Mouse (Mus musculus) CD8-positive naive resting alpha-beta T cell, adult 2 months (primary cell): Measurements from ENCODE around the gene Lgr5.

Experiments used
- DNase-seq, 2 experiments: peaks; one replicate each; pipeline ENCODE4 v3.0.0; 2022; ENCODE audit warnings: low read depth in 2 of 2, low spot score in 2 of 2

Lgr5 gene

DNA sequence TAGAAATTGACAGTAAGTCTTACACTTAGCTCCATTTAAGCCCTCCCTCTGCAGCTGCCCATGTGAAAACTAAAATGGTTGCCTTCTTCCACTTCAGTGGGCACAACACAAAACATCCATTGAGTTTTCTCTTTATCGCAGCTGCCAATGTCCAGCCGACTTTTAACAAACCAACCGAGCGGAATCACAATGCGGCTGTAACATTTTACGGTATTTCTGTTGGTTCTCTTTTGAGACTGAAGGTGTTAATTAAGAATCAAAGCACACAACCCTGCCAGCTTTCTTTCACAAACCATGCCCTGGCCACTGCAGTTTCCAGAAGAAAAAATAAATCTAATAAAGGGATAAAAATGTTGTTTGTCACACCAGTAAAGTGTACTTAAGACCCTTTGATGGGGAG lies 16.3 kb downstream of the Lgr5 start:
- no peak for DNase-seq

DNA sequence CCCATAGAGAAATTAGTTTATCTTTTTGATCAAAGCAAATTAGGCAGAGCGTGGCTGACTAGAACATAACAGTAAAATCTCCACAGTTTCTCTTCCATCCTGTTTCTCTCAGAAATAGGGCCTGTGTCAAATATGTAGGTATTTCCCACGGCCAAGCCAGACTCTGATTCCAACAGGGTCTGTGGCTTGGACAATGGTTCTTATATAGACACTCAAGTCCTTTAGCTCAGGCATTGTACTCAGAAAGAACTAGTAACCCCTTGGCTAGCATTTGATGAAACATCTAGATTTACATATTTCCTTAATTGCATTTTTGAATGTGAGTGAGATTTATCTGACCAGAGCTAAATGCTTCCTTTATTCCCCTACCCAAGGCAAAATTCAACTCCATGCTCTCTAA lies 17.0 kb downstream of the Lgr5 start:
- no peak for DNase-seq

DNA sequence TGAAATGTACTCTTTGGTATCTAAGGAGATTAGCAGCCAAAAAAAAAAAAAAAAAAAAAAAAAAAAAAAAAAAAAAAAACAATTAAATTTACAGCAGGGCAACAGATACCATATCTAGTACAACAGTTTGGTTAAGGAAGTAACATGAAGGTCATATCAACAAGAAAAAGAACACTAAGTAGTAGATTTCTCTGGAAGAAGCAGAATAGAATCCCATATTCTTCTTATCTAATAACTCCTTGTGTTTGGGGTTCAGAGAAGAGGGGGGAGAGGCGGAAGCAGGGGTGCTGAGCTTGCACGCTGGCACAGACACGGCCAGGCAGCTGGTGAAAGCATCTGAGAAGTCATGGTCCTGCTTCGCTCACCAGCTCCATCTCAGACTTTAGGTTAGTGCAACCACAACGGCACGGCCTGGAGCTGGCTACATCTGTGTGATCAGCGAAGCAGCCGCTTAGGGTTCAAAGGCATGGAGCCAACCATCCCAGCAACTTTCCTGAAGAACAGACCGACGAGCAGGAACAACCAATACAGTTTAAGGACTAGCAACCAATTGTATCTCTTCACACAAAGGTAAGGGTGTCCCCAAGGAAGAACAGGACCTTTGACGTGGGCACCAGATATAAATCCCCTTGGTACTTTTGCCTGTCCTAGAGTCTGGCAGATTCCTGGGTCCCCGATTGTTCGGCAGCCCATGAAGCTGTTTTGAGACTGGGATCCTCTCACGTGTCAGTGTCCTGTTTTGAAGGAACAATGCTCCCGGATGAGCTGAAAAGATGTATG lies 17.7 kb downstream of the Lgr5 start, which contains the start of gene A930009A15Rik:
Gene A930009A15Rik (plus strand): TSS at position 275 of the 780 bp plus-strand sequence.
- no peak for DNase-seq

DNA sequence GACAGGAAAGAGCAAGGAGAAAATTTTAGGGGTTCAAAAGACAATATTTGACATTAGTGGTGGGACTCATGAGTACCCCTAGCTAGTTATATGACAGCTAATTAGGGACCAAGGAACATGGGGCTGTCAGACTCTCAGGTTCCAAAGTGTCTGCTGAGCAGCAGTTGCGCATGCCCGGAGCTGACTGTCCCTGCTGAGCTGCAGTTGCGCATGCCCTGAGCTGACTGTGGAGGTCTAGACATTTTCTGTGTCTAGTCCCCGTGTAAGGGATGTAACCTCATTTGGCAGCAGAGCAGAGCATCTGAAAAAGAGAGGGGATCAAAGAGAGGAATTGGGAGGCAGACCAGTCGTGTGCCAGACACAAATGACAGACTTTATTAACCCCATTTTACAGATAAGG lies 23.6 kb downstream of the Lgr5 start:
- no peak for DNase-seq

DNA sequence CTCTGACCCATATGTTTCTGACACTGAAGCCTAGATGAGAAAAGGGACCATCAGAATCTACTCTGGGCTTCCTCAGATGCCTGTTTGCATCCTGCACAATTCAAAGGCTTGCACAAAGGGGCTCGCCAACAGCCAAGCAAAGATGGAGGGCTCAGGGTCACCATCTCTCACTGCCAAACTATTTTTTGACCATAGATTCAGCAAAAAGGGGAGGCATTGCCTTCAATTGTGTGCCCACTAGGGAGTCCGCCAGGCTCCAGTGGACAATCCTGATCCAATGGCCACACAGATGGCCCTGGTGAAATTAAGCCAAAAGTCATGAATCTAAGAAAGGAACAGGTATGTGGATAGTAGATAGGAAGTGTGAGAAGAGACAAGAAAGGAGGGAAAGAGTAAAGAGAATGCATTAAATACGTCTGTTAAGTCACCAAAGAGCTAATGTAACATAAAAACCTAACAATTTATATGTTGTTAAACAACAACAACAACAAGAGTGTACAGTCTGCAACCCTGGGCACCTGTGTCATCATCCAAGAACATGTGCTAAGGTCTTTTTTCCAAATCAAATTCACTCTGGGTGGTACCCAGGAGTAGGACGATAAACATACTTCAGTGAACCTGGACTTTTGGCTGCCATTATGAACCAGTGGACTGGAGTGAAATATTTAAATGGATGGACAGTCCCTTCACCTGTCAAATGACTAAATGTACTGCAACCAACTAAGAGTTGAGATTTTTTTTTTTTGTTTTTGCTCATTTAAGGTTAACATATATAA lies 24.5 kb downstream of the Lgr5 start:
- DNase-seq: no peak

DNA sequence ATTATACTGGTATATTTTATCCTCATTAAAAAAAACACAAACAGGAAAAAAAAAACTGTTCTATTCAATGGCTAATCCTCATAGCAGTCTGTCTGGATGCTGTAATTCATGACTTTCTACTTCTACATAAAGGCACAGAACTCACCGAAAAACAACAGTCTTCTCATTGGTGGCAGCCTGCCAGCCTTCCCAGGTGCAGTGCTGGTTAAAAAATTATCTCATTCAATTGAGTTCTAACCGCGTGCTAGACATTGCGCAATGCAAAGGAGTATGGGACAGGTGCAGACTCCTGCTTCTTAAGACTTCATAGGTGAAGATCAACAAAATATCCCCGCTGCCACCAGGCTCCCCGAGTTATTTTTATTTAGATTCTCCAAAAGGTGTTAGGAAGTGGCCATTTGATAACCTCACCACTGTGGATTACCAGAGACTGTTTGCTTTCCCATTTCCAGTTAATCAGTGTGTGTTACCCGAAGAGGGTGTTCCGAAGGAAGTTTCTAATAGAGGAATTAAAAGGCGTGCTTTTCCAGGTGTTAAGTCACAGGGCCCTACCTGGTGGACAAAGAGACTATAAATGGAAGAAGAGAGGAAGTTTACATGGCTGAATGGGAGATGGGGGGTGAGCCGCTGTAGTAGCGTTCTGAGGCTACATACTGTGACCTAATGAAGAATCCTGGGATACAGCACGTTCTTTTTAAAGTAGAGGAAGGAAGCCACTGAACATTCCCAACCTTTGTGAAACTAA lies 26.3 kb downstream of the Lgr5 start:
- no peak for DNase-seq

DNA sequence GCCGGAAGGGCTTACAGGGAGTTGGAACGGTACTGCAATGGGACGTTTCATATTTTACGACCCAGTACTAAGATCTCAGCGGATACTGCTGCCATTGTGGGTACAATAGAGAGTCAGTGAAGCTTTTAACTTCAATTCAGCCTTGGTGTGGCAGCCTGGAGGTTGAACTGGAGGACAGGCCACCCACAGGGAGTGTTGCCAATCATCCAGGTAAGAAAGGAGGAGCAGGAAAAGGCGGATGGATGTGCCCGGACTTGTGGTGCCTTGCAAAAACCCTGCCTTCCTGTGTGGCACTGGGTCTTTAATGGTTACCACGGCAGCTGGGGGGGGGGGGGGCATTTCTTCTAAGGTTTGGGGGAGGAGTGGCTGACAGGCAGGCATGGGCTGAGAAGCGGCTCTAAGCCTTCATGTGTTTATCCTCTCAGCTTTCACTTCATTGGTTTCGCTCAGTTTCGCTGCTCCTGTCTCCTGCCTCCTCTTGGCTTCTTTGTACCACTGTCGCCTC lies 30.8 kb downstream of the Lgr5 start:
- DNase-seq: no peak

DNA sequence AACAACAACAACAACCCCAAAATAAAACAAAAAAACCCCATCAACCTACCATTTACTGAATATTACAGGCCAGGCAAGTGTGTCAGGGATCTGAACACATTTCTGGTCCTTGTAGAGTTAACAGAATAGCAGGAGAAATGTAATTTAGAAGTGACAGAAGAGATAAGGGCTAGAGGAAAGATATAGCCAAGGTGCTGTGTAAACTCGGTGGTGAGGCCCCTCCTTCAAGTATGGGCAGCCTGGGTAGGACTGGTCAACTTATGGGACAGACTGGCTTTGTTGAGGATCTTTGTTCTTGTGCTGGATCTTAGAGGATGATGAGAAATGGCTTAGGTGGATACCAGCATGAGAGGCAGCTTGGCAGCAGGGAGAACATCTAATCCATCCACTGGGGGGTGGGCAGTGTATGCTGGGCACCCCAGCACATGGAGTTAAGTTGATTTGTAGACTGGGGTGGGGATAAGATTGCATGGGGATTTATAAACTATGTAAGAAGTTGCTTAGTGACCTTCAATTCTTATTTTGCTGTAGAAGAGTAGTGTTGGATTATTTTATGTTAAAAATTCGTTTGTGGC lies 32.3 kb downstream of the Lgr5 start:
- no peak for DNase-seq

DNA sequence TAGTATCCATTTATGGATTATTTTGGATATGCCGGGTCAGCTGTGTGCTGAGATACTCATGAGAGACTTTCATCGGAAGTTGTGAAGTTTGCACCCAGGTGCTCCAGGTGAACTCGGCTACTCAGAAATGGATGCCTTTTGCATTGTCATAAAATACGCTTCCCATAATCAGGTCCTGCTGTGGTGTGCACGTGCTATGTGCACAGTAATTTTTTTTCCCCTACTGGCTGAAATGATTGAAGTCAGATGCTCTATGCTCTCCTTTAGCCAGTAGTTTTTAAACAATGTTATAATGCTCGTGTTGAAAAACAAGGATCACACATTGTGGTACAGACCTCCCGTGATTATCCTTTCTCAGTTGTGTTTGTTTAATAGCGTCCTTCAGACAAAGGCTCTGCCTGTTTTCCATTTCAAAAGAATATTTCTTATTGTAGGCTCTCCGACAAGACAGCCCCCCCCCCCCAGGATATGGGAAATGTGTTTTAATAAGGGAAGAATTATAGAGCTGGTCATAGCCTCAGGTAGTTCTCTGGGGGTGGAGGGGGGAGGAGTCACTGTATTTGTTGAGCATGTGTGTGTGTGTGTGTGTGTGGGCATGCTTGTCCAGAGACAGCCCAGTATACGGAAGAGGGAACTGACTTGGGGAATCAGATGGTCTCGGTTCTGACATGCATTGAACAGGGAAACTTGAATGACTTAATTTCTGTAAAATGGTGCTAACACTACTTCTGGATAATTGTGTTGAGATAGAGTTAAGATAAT lies 34.0 kb downstream of the Lgr5 start:
- DNase-seq: no peak

DNA sequence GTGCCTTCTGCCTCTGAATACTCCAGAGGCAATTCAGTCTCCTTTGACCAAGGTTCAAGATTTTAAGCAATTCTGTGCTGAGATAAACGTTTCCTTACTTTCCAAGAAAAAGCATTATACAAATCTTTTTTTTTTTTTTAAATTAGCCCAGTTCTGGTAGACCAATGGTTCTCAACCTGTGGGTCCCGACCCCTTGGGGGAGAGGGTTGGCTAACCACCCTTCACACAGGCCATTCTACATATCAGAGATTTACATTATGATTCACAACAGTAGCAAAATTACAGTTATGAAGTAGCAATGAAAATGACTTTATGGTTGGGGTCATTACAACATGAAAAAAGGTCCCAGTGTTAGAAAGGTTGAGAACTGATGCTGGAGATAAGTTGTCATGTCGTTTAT lies 36.5 kb downstream of the Lgr5 start:
- no peak for DNase-seq

DNA sequence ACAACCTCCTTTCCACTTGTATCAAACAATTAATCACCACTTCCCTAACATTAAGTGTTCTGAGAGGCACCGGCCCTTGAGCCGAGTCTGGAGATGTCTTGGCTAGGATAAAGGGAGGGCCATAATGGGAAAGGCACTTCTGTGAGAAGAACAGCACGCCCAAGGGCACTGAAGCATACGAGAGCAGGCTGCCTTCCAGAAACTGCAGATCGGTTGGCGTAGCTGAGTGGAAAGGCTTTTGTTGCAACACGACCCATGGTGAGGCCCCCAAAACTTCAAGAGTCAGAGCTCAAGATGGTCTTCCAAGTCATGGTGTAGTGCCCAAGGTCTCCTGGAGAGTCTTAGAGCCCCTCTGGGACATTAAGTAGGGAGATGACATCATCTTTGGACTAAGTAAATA lies 37.3 kb downstream of the Lgr5 start:
- no peak for DNase-seq

DNA sequence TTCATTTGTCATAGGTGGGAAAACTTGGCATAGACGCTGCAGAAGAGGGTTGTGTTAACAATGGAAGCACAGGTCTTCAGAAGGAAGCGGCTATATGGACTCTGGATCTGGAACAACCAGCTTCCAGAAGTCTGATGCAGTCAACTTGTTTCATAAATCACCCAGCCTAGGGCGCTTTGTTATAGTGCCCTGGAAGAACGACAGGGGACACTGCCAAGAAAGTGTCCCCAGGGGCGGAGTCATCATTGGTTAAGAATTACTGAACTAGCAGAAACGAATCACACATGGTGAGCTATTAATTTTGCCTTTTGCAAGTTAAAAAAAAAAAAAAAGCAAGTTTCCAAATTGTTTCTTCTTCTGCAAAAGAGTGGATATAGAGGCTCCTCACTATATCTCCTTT lies 44.7 kb downstream of the Lgr5 start:
- no peak for DNase-seq

DNA sequence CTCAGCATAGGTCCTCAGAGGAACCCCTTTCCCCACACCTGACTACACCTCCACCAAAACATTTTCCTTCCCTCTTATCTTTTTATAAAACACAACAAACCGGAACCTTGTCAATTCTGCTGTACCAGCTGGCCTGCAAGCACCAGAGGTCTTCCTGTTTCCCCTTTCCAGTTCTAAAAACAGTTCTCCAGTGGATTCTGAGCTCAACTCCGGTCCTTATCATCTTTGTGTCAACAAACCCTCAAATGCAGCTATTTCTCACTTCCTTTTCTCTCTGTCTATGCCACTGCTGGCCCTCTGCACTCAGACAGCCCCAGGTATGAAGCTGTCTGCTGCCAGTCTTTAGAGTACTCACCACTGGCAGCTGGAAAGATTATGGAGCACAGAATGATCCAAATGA lies 56.8 kb downstream of the Lgr5 start:
- no peak for DNase-seq

DNA sequence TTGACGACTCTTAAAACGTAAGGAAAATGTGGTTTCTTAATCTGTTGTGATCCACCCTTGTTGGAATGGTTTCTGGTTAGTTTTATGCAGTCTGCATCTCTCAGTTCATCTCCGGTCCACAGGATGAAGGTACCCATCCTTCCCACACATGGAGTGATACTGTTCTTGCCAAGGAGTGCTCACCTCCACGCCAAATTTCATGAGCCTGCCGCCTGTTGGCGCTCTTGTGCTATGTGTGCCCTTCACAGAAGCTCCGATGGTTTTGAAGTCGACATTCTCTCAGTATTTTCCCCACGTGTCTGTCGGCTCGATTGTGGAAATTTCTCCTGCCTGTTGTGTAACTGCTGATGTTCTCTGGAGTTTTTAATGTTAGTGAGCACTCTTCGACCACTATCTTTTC lies 57.8 kb downstream of the Lgr5 start:
- DNase-seq: no peak

DNA sequence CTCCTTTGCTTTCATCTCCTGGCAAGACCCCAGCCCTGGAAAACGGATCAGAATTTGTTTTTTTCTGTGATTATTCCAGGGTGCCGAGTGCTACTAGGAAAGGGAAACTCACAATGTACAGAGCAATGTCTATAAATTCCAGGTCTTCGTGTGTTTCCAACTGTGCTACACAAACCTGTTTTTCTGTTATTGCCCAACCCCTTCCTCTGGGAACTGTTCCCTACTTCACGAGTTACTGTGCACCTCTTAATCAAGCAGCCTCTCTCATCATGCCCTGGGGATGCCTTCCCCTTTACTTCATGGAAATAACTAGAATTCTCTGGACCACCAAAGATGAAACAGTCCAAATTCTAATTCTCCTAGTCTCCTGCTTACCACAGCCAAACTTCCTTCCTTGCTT lies 58.7 kb downstream of the Lgr5 start:
- DNase-seq: no peak

DNA sequence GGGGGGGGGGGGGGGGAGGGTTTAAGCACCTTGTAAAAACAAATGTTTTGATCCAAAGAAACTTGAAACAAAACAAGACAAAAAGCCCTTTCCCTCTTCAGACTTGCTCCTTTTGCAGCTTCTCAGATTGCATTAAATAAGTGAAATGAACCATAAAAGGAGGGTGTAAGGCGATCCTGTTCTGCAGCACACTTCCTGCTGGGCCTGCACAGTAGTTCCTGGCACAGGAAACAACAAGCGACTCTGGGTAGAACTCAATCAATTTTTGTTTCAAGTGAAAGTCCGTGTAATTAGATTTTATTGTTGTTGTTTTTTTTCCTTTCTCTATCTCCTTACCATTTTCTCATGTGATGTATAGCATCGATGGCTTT lies 66.5 kb downstream of the Lgr5 start:
- DNase-seq: no peak

DNA sequence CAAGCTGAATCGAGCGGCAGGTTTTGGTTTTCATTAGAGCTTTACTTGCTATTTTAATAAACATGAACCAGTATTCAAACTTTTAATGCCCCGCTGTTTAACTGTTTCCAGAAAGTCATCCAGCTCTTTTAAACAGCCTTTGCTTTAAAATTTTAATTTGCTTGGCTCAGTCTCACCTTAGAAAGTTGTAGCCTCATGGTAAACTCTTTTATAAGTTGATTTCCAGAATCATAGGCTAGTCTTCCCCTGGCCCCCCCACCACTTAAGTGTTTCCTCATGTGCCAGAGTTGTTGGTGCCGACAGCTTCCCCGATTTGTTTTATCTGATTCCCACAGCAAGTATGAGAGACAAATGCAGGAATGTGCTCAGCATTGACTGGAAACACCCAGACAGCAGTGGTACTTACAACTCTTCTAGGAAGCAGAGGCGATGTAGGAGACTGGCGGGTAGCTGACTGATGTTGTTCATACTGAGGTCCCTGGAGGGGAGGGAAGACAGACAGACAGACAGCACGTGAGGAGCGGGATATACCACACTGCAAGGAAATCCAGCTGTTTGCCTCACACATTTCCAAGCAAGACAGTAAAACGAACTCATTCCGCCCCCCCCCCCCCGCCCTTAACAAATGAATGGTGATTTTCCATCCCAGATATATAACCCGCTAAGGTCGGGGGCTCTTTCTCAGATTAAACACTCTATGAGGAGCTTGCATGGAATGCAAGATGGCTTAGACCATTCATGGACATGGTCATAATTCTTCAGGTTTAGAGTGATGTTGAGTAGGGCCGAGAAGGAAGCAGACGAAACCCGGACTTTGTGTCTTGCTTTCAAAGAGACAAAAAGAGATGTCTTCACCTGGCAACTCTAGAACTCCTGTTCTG lies 67.1 kb downstream of the Lgr5 start:
- no peak for DNase-seq

DNA sequence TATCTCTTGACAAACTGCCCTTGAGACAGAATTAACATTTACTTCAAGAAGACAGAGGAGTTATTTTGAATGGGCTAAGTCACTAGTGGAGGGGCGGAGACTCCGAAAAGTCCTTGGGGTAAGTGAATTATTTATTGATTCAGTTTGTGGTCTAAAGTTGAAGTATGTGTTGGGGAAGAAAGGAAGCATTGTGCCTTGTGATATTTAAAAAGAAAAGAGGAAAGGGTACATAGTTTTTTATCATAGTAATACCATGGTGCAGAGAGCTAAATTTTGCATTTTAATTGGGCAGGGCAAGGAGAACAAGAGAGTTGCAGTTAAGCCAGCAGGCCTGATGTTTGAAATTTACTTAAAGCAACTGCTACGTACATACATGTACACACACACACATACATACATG lies 68.7 kb downstream of the Lgr5 start:
- DNase-seq: no peak

DNA sequence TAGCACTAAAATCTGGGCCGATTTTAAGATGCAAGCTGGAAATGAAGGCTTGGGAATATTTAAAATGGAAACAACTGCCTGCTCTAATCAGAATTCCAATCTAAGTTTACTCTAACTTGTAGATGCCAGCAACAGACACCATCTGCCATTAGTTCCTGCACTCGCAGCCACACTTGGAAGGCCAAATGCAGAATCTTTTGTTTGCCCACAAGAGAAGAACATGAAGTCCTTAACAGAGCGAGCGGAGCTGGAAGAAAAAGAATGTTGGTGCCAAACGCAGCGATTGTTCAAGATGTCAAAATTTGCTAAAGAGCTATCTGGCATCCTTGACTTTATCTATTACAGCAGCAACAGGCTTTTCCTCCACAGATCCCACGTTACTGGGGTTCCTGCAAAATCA lies 72.1 kb downstream of the Lgr5 start:
- DNase-seq: no peak

DNA sequence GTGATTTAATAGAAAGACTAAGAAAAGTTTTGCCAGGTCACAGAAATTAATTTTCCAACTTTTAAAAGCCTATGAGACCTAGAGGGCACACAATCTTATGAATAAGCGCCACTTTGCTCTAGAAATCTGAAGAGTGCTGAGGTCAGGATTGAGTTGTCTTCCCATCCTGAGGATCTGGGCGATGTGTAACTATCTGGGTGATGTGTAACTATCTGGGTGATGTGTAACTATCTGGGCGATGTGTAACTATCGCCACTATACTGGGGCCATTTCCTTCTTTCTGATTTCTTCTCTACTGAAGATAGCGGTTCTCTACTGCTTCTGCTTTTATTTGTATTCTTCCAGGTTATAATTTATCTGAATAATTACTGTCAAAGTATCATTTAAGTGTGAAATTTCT lies 76.6 kb downstream of the Lgr5 start:
- DNase-seq: no peak
